Mouse (Mus musculus) forebrain, embryonic 11.5 days (tissue): ENCODE measurements at regions not wholly inside any gene's neighbourhood (a gene's known extent, or its start where the extent isn't known, plus 50 kb on each side); places are given as distances from the start of the nearest gene placed in this dataset.

Experiments used
- ATAC-seq: fragments of 200-750 bp; cut with Nextera tagmentation; replicated peaks from 2 replicates; pipeline ENCODE4 v1.8.0; 2017; ENCODE audit warnings: moderate TSS enrichment; ENCODE audit not compliant: low FRiP score
- DNase-seq: peaks from one replicate; pipeline ENCODE4 v3.0.0-alpha.2; 2017; ENCODE audit warnings: low spot score
- H3K27ac ChIP-seq: fragments of 300-500 bp; sonication (generic); 2 replicates; pipeline ENCODE4 v1.5.1; 2014; ENCODE audit warnings: low read depth, low read length
- H3K27me3 ChIP-seq: fragments of 300-500 bp; sonication (generic); 2 replicates; pipeline ENCODE4 v1.6.1; 2014; ENCODE audit warnings: mild to moderate bottlenecking, low read length, mixed read lengths; ENCODE audit not compliant: control insufficient read depth, insufficient read depth
- H3K36me3 ChIP-seq: fragments of 300-500 bp; sonication (generic); 2 replicates; pipeline ENCODE4 v1.6.1; 2014; ENCODE audit warnings: mild to moderate bottlenecking, low read length, moderate library complexity, mixed read lengths; ENCODE audit not compliant: control insufficient read depth, insufficient read depth
- H3K4me1 ChIP-seq: fragments of 300-500 bp; sonication (generic); replicated peaks from 2 replicates; pipeline ENCODE4 v1.6.1; 2014; ENCODE audit warnings: low read length, mixed read lengths; ENCODE audit not compliant: control insufficient read depth, insufficient read depth
- H3K4me2 ChIP-seq: fragments of 300-500 bp; sonication (generic); 2 replicates; pipeline ENCODE4 v1.6.1; 2014; ENCODE audit warnings: low read depth, mild to moderate bottlenecking, low read length, moderate library complexity, mixed read lengths; ENCODE audit not compliant: severe bottlenecking
- H3K4me3 ChIP-seq: fragments of 300-500 bp; sonication (generic); 2 replicates; pipeline ENCODE4 v1.5.1; 2014; ENCODE audit warnings: low read depth, low read length
- H3K9ac ChIP-seq: fragments of 300-500 bp; sonication (generic); 2 replicates; pipeline ENCODE4 v1.6.1; 2014; ENCODE audit warnings: low read length
- H3K9me3 ChIP-seq: fragments of 300-500 bp; sonication (generic); 2 replicates; pipeline ENCODE4 v1.6.1; 2016; ENCODE audit warnings: low read length, mixed read lengths; ENCODE audit not compliant: control insufficient read depth
- WGBS: fragments of 180-500 bp; shearing (Covaris S2); extraction: QIAGEN DNeasy Blood & Tissue Kit; methylation state at CpG from one replicate; pipeline ENCODE4 v1.1.7; 2014; 5-methylcytosine and 5-hydroxymethylcytosine counted together

DNA sequence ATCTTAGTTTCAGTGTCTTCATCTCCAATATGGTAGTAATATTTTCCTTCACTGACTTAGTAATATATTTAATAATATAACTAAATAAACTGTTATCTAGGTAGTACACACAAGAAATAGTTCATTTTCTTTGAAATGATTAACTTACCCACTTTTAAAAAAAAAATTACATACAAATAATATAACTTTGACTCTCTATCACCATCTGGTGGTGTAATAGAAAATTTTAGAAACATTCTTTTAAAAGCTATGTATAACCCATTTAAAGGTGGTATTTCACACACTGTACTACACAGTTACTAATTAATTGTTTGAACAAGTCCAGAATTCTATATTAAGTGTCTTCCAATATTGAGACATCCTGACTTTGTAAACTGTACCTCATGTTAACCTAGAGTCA is 53.9 kb upstream of the Olfr266 start:
- H3K4me1 ChIP-seq: no peaks in the 10 kb centered on the region
- DNase-seq (no peak), ATAC-seq (no peak)
- no peaks in the 10 kb centered on the region for H3K9me3 ChIP-seq
- H3K36me3 ChIP-seq: no peaks in the 10 kb centered on the region
- H3K27me3 ChIP-seq: no peaks in the 10 kb centered on the region
- no peak overlapping the region for H3K4me3 ChIP-seq
- no peak overlapping the region for H3K9ac ChIP-seq
- H3K27ac ChIP-seq: no peak overlapping the region
- no peak overlapping the region for H3K4me2 ChIP-seq

DNA sequence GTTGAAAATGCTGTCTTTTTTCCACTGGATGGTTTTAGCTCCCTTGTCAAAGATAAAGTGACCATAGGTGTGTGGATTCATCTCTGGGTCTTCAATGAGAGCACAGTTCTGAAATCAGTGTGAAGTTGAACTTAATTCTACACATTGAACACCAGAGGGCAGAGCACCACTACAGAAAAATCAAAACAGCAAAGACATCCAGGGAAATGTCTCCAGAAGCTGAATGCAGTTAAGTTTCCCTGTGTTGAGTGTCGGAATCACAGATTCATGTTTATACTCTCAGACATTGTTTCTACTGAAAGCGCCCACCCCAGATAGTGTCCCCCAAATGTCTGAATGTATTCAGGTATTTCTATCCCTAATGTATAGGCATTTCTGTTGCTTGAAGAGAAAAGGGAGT is 77.1 kb upstream of the Olfr266 start:
- no peaks in the 10 kb centered on the region for H3K36me3 ChIP-seq
- DNase-seq (no peak), ATAC-seq (peak; percentile 39; the same call in 1 of the 2 replicates)
- H3K4me1 ChIP-seq: no peaks in the 10 kb centered on the region
- H3K4me3 ChIP-seq: no peak overlapping the region
- H3K27me3 ChIP-seq: no peaks in the 10 kb centered on the region
- no peak overlapping the region for H3K9ac ChIP-seq
- no peak overlapping the region for H3K4me2 ChIP-seq
- H3K27ac ChIP-seq: no peak overlapping the region
- H3K9me3 ChIP-seq: no peaks in the 10 kb centered on the region
- 48% methylated on average over 2 of the region's 2 CpGs for WGBS

DNA sequence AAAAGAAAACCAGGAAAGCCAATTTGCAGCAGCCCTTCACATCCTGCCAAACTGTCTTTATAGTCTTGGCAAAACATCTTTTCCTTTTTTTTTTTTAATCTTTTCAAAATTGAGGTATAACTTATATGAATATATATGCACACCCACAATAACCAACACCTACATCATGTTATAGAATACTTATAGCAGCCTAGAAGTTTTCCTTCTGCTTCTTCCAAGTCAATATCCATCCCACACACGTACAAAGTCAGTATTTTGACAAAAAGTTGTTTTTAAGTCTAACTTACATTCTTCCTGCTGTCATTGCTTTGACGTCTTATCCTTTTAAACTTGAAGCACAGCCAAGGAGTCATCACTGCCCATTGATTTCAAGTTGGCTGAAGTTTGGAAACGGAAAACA is 80.6 kb upstream of the Olfr266 start:
- no peaks in the 10 kb centered on the region for H3K4me1 ChIP-seq
- no peak overlapping the region for H3K9ac ChIP-seq
- H3K9me3 ChIP-seq: no peaks in the 10 kb centered on the region
- no peaks in the 10 kb centered on the region for H3K27me3 ChIP-seq
- H3K36me3 ChIP-seq: no peaks in the 10 kb centered on the region
- ATAC-seq (no peak), DNase-seq (no peak)
- H3K4me3 ChIP-seq: no peak overlapping the region
- H3K27ac ChIP-seq: no peak overlapping the region
- 80% methylated on average over 3 of the region's 3 CpGs for WGBS
- H3K4me2 ChIP-seq: no peak overlapping the region

DNA sequence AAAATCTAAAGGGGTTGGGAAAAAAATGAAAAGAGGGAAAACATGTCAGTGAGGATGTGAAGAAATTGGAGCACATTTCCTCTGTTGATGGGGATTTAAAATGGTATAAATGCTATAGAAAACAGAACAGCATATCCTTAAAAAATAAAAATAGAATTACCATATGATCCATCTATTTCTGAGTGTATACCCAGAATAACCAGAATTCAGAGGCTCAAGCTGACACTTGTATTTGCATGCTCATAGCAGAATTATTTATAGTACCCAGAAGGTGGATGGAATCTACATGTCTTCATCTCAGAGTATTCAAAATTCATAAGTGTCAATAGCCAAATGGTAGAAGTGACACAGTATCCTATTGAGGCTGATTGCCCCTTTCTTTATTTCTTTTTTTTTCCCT is 99.9 kb upstream of the Kcna3 start:
- H3K27ac ChIP-seq: no peak overlapping the region

DNA sequence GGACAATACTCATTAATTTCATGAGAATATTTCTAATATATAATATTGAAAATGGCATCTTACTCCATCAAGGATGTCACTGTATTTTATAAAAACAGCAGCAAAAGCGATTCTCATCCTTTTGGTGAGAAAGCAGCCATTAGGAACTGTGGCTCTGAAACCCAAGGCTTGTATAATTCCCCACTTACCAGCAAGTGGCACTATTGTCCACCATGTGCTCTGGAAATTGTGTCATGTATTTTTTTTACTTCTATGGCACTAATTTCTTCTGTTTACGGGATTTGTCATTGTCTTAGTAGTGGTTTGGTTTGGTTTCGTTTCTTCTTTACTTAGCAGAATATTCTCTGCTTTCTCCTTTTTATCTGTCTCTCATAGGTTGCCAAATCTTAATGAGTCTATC is 95.9 kb upstream of the Kcna3 start:
- no peak overlapping the region for H3K27ac ChIP-seq
- H3K9me3 ChIP-seq: peaks cover 3% of the 10 kb centered on the region; the same call in 1 of the 2 replicates
- H3K9ac ChIP-seq: no peak overlapping the region
- WGBS: 74% methylated on average over 3 of the region's 3 CpGs
- H3K36me3 ChIP-seq: no peaks in the 10 kb centered on the region
- H3K4me1 ChIP-seq: no peaks in the 10 kb centered on the region
- DNase-seq: no peak
- H3K4me3 ChIP-seq: no peak overlapping the region
- H3K27me3 ChIP-seq: no peaks in the 10 kb centered on the region
- H3K4me2 ChIP-seq: no peak overlapping the region
- ATAC-seq: no peak

More for the DNA sequence above, 99.9 kb upstream of the Kcna3 start:
- no peak for DNase-seq
- no peak for ATAC-seq
- H3K4me1 ChIP-seq: no peaks in the 10 kb centered on the region
- peaks cover 12% of the 10 kb centered on the region; the same call in 1 of the 2 replicates for H3K9me3 ChIP-seq
- no peak overlapping the region for H3K9ac ChIP-seq
- no peaks in the 10 kb centered on the region for H3K27me3 ChIP-seq
- no peak overlapping the region for H3K4me3 ChIP-seq
- H3K4me2 ChIP-seq: no peak overlapping the region
- no peaks in the 10 kb centered on the region for H3K36me3 ChIP-seq

DNA sequence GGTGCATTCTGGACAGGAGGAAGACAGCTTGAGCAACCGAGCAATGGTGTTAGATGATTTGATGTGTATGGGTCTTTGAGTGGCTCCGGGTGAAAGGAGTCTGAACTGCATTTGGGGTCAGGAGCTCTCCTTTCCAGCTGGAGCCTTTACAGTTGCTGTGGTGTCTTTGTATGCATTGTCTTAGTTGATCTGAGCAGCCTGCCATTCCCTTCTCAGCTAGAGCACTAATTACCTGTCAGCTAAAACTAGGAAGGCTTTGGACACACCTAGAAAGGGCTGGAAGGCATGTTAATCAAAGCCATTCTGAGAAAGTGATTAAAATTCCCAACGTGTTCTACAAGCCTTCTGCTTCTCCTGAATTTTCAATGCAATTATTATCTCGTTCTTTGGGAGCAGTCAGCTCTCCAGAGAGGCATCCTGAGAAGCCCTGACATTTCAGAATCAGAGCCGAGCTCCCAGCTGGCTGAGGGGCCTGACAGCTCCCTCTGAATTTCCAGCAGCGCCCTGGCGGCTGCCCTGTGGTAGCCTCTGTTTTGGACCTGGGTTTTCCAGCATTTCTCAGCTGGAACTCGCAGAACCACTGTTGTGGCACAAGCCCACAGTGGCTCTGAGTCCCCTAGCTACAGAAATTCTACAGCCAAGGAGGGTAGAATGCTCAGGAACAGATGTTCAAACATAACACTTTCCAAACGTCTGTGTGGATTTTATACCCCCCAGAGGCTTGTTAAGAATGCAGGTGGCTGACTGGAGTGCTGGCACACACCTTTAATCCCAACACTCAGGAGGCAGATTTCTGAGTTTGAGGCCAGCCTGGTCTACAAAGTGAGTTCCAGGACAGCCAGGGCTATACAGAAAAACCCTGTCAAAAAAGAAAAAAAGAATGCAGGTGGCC is 80.2 kb upstream of the Kcna3 start:
- DNase-seq: peak; percentile 66
- peak overlapping the region; percentile 12; the same call in 1 of the 2 replicates for H3K9ac ChIP-seq
- H3K4me1 ChIP-seq: peaks cover 7% of the 10 kb centered on the region; the same call in 1 of the 2 replicates
- H3K27ac ChIP-seq: peak overlapping the region; percentile 82
- no peak overlapping the region for H3K4me3 ChIP-seq
- ATAC-seq: peak; percentile 87
- WGBS: 10% methylated on average over 9 of the region's 9 CpGs
- no peaks in the 10 kb centered on the region for H3K9me3 ChIP-seq
- H3K27me3 ChIP-seq: no peaks in the 10 kb centered on the region
- H3K36me3 ChIP-seq: no peaks in the 10 kb centered on the region
- H3K4me2 ChIP-seq: peak overlapping the region; percentile 29; the same call in 1 of the 2 replicates

DNA sequence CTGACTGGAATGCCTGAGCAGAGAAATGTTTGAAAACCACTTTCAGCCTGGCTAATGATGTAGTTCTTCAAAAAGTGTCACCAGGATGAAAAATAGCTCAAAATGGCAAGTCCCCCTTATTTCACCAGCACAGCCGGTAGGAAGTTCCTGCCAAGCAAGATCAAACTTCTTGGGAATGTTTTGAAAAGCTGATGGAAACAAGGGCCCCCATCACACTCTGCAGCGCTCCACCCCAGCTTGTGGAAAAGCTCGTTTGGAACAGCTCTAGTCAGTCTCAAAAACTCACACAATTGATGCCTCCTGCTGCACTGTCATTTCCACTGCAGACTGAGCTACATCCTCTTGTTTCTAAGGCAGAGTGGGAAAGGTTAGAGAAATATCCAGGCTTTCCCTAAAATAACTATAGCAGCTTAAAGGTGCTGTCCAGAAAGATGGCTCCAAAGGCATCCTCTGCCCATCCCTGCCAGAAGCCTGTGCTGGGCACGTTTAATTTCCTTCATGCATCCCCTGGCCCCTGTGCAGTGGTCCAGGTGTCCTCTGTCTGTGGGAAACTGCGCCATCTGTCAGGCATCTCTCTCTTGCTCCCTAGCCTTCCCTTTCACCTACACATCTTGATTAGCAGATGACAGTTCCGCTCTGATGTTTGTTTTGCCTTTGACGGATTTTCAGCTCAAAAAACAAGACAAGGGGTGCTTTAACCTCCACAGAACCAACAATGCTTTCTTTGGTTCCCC is 78.6 kb upstream of the Kcna3 start:
- no peaks in the 10 kb centered on the region for H3K9me3 ChIP-seq
- WGBS: 46% methylated on average over 7 of the region's 7 CpGs
- no peak for ATAC-seq

DNA sequence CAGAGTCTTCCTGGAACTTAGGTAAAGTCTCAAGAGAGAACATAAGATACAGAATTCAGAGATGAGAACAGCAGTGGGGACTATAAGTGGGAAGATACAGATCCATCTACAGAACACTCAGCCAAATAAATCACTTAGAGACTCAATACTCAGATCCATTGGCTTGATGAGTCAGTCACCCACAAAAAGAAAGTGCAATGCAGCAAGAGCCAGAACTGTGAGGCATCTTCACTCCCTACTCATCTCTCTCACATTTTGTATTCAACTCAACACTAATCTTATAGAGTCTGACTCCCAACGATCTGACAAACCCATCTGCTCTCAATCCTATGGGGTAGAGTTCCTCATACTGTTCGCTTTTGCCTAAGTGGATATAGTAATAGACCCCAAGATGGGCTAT is 77.8 kb upstream of the Kcna3 start:
- no peak overlapping the region for H3K27ac ChIP-seq
- no peak for DNase-seq
- H3K9me3 ChIP-seq: no peaks in the 10 kb centered on the region
- peaks cover 7% of the 10 kb centered on the region; the same call in 1 of the 2 replicates for H3K4me1 ChIP-seq
- H3K4me2 ChIP-seq: no peak overlapping the region
- H3K36me3 ChIP-seq: no peaks in the 10 kb centered on the region
- H3K27me3 ChIP-seq: no peaks in the 10 kb centered on the region
- no peak overlapping the region for H3K9ac ChIP-seq
- 75% methylated on average over 2 of the region's 2 CpGs for WGBS
- no peak overlapping the region for H3K4me3 ChIP-seq
- ATAC-seq: no peak

More for the DNA sequence above, 78.6 kb upstream of the Kcna3 start:
- DNase-seq: no peak
- Histone ChIP-seq H3K27ac (no peak overlapping the region), H3K36me3 (no peaks in the 10 kb centered on the region), H3K27me3 (no peaks in the 10 kb centered on the region), H3K4me3 (no peak overlapping the region), H3K4me2 (no peak overlapping the region), H3K4me1 (peaks cover 7% of the 10 kb centered on the region; the same call in 1 of the 2 replicates), H3K9ac (no peak overlapping the region)
